Mouse (Mus musculus) c-Kit-negative CD71-positive TER-119-positive erythroid progenitor cells, embryonic 14.5 days (primary cell): ENCODE results near the gene Bmp2k.

ENCODE experiments used
- DNase-seq: peaks from one replicate; pipeline ENCODE4 v3.0.0-alpha.2; 2013; ENCODE audit warnings: low read depth, low spot score

The Bmp2k gene

GRCm38 (mm10) chr5:96972474-96973130, 24.9 kb upstream of the Bmp2k start:
- no peak for DNase-seq

DNA sequence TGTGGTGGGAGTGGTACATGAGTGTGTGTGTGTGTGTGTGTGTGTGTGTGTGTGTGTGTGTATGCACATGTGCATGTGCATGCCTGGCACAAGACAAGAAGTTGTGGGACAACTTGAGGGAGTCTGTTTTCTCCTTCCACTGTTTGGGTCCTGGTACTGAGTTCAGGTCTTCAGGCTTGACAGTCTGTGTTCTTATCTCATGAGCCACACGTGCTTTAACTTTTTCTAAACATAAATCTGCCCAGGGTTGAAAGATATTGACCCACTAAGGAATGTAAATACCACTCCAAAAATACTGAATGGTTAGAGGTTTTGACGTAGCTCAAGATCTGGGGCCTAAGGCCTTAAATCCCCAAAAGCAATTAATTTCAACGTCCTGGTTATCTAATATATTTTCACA, 23.8 kb upstream of the Bmp2k start:
- no peak for DNase-seq

DNA sequence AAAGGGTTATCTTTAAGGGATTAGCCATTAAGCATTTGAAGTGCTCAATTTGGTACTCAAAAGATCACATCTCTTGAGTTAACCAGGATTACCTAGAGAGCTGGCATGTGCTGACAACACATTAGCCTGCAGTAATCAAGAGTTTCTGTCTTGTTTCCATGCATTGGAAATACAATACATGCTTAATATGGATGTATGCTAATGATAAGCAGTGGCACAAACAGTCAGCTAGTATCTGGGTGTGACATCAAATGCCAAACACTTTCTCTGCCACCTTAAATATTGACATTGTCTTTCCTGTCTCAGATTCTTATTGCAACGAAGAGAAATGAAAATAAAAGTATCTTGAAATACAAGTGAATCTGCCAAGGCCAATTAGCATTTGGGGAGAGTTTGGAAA, 22.8 kb upstream of the Bmp2k start:
- no peak for DNase-seq

DNA sequence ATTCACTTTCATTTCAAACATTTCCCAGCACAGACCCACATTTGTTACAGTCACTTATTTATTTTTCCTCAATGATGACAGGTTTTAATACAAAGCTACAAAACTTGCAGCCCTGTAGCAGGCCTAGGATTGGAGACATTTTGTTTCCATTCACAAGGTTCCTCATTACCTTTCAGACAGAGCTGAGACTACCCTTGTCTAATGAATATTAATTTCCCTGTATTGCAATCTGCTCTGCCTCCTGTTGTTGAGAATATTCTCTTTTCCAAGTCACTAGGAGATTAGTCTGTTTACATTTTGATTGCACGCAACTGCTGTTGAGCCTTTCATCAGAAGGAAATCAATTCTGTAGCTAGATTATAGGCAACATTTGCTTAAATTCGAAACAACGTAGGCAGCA, 22.4 kb upstream of the Bmp2k start:
- DNase-seq, result no peak

- no peak for DNase-seq
Observed at GRCm38 (mm10) chr5:96976150-96976549, 21.3 kb upstream of the Bmp2k start.

- no peak for DNase-seq
Observed at GRCm38 (mm10) chr5:96979296-96980007, 18.0 kb upstream of the Bmp2k start.

DNA sequence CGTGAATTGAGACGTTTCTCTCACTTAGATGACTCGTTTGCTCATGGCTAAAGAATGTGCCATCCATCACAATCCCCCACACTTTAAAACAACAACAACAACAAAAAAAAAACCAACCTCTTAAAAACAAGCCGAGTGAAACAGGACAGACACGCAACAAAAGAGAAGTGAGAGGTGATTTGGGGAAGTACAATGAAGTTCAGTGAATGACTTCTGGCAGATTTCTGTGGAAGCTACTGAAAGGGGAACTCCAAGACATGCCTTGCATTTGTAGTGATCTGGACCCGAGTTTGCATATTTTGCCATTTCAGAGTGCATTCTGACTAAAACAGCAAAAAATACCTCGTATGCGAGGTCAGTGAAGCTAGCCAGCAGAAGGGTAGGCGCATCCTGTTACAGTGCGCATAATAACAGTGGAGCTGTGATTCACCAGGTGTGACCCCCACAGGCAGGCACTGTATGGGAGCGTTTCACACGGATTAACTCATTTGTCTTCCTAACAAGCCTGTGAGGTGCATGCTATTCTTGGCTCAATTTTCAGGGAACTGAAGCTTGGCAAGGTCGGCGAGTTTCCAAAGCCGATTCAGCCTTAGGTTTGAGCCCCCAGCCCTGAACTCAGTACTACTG, 17.4 kb upstream of the Bmp2k start:
- DNase-seq, result no peak

DNA sequence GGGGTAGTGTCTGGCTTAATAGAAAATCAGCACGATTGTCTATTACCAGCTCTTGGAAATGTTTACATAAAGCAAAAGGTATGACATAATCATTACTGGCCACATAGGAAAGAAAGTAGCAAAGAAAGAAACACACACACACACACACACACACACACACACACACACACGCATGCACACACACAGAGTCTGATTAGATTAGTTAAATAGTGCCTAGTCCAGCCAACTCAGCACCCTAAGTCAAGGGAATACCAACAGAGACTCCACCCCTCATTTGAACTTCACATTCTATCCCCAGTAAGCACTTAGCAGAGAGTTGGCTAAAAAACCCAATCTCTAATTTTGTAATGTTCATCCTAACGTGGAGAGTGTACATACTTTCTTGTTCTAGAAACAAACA, 15.5 kb upstream of the Bmp2k start:
- no peak for DNase-seq

DNA sequence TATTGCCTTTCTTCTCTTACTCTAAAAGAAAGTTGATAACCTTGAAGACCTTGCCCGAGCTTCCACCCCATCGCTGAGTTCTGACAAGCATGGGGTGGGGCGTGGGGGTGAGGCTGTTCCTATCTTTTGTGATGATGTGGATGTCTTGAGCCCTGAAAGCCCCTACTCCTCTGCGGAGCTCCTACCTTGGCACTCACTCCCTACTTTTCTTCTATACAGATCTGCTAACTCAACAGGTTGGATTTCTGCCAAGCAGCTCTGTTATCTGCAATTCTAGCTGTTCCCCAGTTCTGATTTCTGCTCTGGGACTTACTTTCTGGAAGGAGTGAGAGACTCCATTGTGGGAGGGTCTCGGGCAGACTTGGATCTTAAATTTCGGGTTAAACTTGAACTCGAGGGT, 14.3 kb upstream of the Bmp2k start:
- no peak for DNase-seq

DNA sequence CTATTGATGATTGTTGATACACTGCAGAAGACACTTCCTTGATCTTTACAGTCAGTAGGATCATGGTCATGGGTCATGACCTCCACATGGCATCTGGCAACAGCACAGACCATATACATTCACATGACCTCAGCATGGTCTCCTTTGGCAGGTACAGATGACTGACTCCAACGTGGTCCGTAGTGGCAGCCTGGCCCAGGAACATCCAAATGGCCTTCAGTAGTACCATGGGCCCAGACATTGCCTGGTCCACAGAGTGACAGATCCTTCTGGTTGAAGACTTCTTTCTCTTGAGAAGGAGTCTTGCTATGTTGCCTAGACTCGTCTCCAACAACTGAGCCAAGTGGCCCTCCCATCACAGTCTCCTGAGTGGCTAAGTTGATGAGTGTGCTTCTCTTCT, 10.6 kb upstream of the Bmp2k start:
- DNase-seq, result no peak

DNA sequence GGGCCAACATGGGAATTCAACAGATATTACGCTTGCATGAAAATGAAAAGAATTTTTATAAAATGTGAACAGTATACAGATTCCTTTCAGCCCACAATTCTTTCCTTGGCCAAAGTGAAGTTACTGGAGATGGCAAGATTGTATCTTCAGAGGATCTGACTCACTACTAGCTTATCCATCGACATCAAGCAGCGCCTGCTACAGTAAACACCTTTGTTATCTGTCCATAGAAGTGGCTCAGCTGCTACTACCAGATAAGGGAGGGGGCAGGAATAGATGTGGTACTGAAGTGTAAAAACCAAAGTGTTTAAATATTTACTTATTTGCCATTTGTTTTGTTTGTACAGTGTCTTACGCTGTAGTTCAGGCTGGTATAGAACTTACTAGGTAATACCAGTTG, 8.6 kb upstream of the Bmp2k start:
- peak; percentile 76 for DNase-seq

DNA sequence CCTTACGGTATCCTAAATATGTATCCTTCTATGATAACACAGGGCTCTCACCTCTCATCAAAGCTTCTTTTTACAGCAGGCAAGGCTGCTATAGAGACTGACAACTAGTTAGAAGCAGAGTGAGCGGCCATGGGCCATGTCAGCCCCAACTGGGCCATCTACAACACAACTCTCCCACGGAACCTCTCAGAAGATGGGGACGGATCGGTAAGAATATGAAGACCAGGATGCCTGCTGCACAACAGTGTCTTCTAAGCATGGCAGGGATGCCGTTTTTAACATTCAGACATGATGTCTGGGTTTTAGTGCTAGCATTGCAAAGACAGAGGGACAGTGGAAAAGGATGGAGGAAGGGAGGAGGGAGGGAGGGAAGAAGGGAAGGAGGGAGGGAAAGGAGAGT, 6.3 kb upstream of the Bmp2k start:
- no peak for DNase-seq

DNA sequence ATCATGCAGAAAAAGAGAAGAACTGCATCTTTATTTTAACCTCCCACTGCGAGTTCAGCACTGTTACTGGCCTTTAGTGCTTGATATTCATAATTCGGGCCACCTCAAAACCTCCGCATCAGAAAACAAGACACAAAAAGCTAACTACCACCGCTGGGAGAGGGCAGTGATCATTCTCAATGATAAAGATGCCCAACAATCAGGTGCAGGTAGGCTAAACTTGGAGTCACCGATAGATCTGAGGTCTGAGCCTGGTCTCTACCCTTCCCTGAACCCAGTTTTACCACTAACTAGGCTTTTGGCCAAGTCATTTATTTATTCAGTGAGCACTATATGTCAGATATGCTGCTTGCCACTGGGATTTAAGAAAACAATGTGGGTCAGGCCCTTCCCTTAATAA, 4.8 kb upstream of the Bmp2k start:
- DNase-seq, result no peak

DNA sequence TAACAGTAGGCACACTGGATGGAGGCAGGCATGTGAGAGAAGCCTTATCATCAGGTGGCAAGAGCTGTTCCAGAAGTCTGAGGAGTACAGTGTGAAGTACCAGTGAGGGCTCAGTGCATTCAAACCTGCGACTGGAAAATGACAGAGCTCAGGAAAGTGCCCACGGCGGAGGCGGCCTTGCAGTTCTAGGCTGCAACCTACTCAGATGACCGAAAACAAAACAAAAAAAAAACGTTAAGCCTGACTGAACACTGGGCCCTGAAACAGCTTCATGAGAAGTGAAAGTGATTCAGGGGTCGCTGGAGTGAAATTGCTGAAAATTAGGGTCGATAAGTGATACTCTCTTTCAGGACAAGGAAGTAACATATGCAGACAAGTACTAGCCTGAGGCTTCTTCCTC, 4.4 kb upstream of the Bmp2k start:
- DNase-seq, result no peak

DNA sequence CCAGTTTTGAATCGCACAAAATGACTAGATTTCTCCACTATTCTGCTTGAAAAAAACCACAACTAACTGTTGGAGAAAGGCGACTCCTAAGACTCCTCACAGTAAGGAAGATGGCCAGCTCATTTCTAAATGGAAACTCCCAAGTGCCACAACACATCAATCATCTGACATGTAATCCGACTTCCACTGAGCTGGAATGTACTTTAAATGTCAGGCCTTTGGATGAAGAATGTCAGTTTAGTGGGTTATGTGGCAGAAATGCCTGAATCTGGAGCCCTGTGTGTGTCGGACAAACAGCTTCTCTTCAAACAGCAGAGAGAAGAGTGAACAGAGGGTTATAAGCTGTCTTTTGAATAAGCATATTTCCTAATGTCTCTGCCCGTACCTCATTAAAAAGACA, 1.7 kb upstream of the Bmp2k start:
- no peak for DNase-seq

GRCm38 (mm10) chr5:96996401-96997309, 834 bp upstream of the Bmp2k start:
- DNase-seq, result peak; percentile 37

DNA sequence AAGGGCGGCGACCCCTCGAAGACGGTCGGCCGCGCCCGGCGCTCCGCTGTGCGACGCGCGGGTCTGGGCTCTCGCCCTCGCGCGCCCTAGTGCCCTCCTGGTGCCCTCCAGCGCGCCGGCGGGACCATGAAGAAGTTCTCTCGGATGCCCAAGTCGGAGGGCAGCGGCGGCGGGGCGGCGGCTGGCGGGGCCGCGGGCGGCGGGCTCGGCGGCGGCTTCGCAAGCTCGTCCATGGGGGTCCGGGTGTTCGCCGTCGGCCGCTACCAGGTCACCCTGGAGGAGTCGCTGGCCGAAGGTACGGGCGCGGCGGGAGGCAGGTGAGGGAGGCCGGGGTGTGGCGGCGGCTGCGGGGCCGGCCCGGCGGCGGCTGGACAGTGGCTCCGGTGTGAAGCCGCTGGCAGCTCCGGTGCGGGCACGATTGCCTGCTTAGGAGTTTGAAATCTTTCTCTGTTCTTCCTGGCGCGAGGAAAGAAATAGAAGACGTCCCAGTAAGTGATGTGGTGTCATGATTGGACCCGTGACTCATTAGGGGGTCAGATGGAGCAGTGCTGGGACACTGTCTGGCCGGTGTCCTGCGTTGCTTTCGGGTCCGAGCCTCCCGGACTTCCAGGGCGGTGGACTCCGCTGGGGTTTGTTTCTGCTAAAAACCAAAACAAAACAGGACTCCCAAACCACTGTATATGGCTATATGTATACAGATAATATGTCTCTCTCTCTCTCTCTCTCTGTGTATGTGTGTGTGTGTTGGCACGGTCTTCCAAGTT, 495 bp downstream of the Bmp2k start:
- peak; percentile 34 for DNase-seq

- DNase-seq, result no peak
Observed at GRCm38 (mm10) chr5:96998566-96998907, 1.0 kb downstream of the Bmp2k start.

DNA sequence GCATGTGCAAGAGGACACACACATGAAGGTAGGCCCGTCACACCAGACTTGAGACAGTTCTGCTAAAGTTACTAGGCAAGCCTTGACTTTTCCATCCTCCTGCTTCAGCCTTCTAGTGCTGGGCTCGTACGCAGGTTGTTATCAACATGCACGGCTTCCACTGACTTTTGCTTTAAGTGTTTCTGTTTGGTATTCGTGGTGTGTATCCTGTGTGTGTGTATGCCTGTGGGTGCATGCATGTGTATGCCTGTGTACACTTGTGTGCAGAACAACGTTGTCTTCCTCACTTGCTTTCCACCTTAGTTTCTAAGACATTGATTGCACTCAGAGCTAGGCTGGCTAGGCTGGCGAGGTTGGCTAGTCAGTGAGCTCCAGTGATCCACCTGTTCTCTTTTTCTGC, 2.1 kb downstream of the Bmp2k start:
- DNase-seq, result peak; percentile 42

DNA sequence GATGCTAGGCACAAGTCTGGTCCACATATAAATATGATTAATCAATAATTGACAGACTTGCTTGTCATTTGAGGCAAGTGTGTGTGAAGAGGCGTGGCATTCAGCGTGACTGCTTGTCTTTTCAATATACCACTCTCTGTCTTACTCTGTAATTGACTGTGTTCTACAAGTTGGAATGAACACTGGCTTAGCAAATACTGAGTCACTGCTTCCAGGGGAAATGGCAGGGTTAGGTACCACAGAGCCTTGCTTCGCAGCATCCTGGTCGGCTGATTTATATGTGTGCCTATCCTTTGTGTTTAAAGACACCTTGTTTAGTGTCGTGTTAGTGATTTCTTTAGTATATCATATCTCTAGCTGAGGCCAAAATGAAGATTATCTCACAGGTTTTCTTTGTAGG, 3.0 kb downstream of the Bmp2k start:
- DNase-seq, result no peak

GRCm38 (mm10) chr5:97001153-97001552, 3.7 kb downstream of the Bmp2k start:
- no peak for DNase-seq
